Mouse (Mus musculus) gonadal fat pad, adult 2 months (tissue): ENCODE data around the gene Gm49321. TPM values are rescaled to one million over a fixed set of nuclear protein-coding genes. Genes with fewer than 3 reads are reported as not detected.
A peak's percentile ranks its signal among the peaks of the same experiment; 100 is the strongest.

Experiments used
- DNase-seq: peaks from one replicate; pipeline ENCODE4 v3.0.0-alpha.2; 2012; ENCODE audit warnings: low read depth
- polyA plus RNA-seq: library from polyadenylated mRNA; depleted of rRNA; stranded (reverse); fragments of >200 nt; gene quantifications from 2 replicates; pipeline ENCODE4 v1.2.3, GENCODE M21; 2012

Gm49321 gene
- polyA plus RNA-seq, 1 experiment, result not detected

GRCm38 (mm10) chr12:73948415-73948814 lies 11.0 kb downstream of the Gm49321 start:
- no peak for DNase-seq

- DNase-seq, result no peak
Observed at GRCm38 (mm10) chr12:73949318-73950058, 12.0 kb downstream of the Gm49321 start.

GRCm38 (mm10) chr12:73952879-73953278 lies 15.4 kb downstream of the Gm49321 start:
- DNase-seq, result no peak

- DNase-seq, result no peak
Observed at GRCm38 (mm10) chr12:73953420-73954186, 16.1 kb downstream of the Gm49321 start.

GRCm38 (mm10) chr12:73954785-73955184 lies 17.3 kb downstream of the Gm49321 start:
- DNase-seq, result no peak

- no peak for DNase-seq
Observed at GRCm38 (mm10) chr12:73957676-73958075, 20.2 kb downstream of the Gm49321 start.

GRCm38 (mm10) chr12:73958830-73959229 lies 21.4 kb downstream of the Gm49321 start:
- DNase-seq, result peak; percentile 52

GRCm38 (mm10) chr12:73964291-73965281 lies 27.1 kb downstream of the Gm49321 start, which contains the start of gene Snapc1:
Gene Snapc1, plus strand, starts transcription at chr12:73964481.
- peak; percentile 60 for DNase-seq

- DNase-seq, result no peak
Observed at GRCm38 (mm10) chr12:73969142-73969541, 31.7 kb downstream of the Gm49321 start.

- no peak for DNase-seq
Observed at GRCm38 (mm10) chr12:73974584-73974983, 37.1 kb downstream of the Gm49321 start.

- no peak for DNase-seq
Observed at GRCm38 (mm10) chr12:73978144-73978543, 40.7 kb downstream of the Gm49321 start.

GRCm38 (mm10) chr12:73979667-73980066 lies 42.2 kb downstream of the Gm49321 start:
- DNase-seq, result no peak

- no peak for DNase-seq
Observed at GRCm38 (mm10) chr12:73982533-73982932, 45.1 kb downstream of the Gm49321 start.

- no peak for DNase-seq
Observed at GRCm38 (mm10) chr12:73986299-73986698, 48.8 kb downstream of the Gm49321 start.

GRCm38 (mm10) chr12:73988393-73989008 lies 51.0 kb downstream of the Gm49321 start:
- no peak for DNase-seq

GRCm38 (mm10) chr12:73989594-73989993 lies 52.1 kb downstream of the Gm49321 start:
- no peak for DNase-seq

- DNase-seq, result no peak
Observed at GRCm38 (mm10) chr12:73996906-73997296, 59.4 kb downstream of the Gm49321 start.

GRCm38 (mm10) chr12:73997297-73998127 lies 60.1 kb downstream of the Gm49321 start, which contains the start of gene Syt16:
Gene Syt16, plus strand, starts transcription at chr12:73997661.
- no peak for DNase-seq

- no peak for DNase-seq
Observed at GRCm38 (mm10) chr12:73998128-73998456, 60.6 kb downstream of the Gm49321 start.

GRCm38 (mm10) chr12:74002449-74002848 lies 65.0 kb downstream of the Gm49321 start:
- no peak for DNase-seq
